ENCODE assay signal across 12 mouse cellular contexts in genomic region chr5:134006001-134006400, GRCm38 (mm10).
DNase-seq lines count a peak whose midpoint lies in the region; ATAC-seq and TF ChIP-seq lines count a peak whose summit lies in the region.
"Had no signal": no experiment of that assay in that cellular context is flagged by ENCODE, and none has a peak within 500 bp of the region (broad histone marks: within the 10 kb centered on the region; RNA-seq: fewer than 3 reads in every experiment).

No protein-coding gene starts in this region.

- H3K9ac ChIP-seq in midbrain, embryonic 12.5 days (replicated peaks): no peak overlapping the region
- no peak overlapping the region for H3K9ac ChIP-seq in midbrain, embryonic 13.5 days (replicated peaks)
- no peak overlapping the region for H3K9ac ChIP-seq in forebrain, embryonic 13.5 days
- H3K9ac ChIP-seq: heart, embryonic 15.5 days; hindbrain, embryonic 13.5 days; liver, embryonic 12.5 days had no signal

- no peaks in the 10 kb centered on the region for H3K9me3 ChIP-seq in midbrain, embryonic 12.5 days
- no peaks in the 10 kb centered on the region for H3K9me3 ChIP-seq in midbrain, embryonic 13.5 days
- no peaks in the 10 kb centered on the region for H3K9me3 ChIP-seq in forebrain, embryonic 13.5 days (replicated peaks)
- H3K9me3 ChIP-seq: heart, embryonic 15.5 days; hindbrain, embryonic 13.5 days; liver, embryonic 12.5 days had no signal

- H3K4me1 ChIP-seq in midbrain, embryonic 12.5 days: peaks cover 11% of the 10 kb centered on the region
- H3K4me1 ChIP-seq in midbrain, embryonic 13.5 days (replicated peaks): peaks cover 17% of the 10 kb centered on the region; the same call in 1 of the 2 replicates
- H3K4me1 ChIP-seq in forebrain, embryonic 13.5 days: peaks cover 11% of the 10 kb centered on the region
- no peaks in the 10 kb centered on the region for H3K4me1 ChIP-seq in thymus, adult 2 months (replicated peaks; ENCODE audit: control insufficient read depth, insufficient read depth, low read length)
- H3K4me1 ChIP-seq: liver, embryonic 12.5 days had no signal

- DNase-seq in cerebellum, adult 9-10 months: peak; percentile 48
- DNase-seq in cerebellum, postnatal 4 days (ENCODE audit: low spot score in 2 of 2): no peak
- no peak for DNase-seq in frontal cortex, postnatal 14 days (ENCODE audit: low spot score in 2 of 2)
- no peak for DNase-seq in thymus, adult 2 months
- DNase-seq: thymus, adult 18-20 months had no signal

- no peak for ATAC-seq in midbrain, embryonic 12.5 days (ENCODE audit: low FRiP score, low read depth)
- ATAC-seq in midbrain, embryonic 13.5 days: no peak
- no peak for ATAC-seq in forebrain, embryonic 13.5 days
- no peak for ATAC-seq in activated CD4-positive, CD25-positive, alpha-beta regulatory T cell, adult 4 months

- peak overlapping the region; percentile 30; the same call in 1 of the 2 replicates for H3K27ac ChIP-seq in midbrain, embryonic 12.5 days (replicated peaks)
- H3K27ac ChIP-seq in midbrain, embryonic 13.5 days: no peak overlapping the region
- peak overlapping the region; percentile 72 for H3K27ac ChIP-seq in forebrain, embryonic 13.5 days
- no peak overlapping the region for H3K27ac ChIP-seq in thymus, adult 2 months (ENCODE audit: control insufficient read depth, insufficient read depth, low read length)
- H3K27ac ChIP-seq: heart, embryonic 15.5 days; liver, embryonic 12.5 days had no signal

- H3K4me3 ChIP-seq in midbrain, embryonic 12.5 days: no peak overlapping the region
- no peak overlapping the region for H3K4me3 ChIP-seq in midbrain, embryonic 13.5 days (replicated peaks)
- H3K4me3 ChIP-seq in forebrain, embryonic 13.5 days: no peak overlapping the region
- no peak overlapping the region for H3K4me3 ChIP-seq in thymus, adult 2 months (ENCODE audit: control insufficient read depth, insufficient read depth, low read length)
- H3K4me3 ChIP-seq: hindbrain, embryonic 13.5 days; liver, embryonic 12.5 days had no signal

- H3K36me3 ChIP-seq in midbrain, embryonic 12.5 days: no peaks in the 10 kb centered on the region
- no peaks in the 10 kb centered on the region for H3K36me3 ChIP-seq in midbrain, embryonic 13.5 days
- no peaks in the 10 kb centered on the region for H3K36me3 ChIP-seq in forebrain, embryonic 13.5 days (ENCODE audit: poor library complexity, severe bottlenecking)
- no peaks in the 10 kb centered on the region for H3K36me3 ChIP-seq in thymus, adult 2 months (ENCODE audit: control insufficient read depth, insufficient read depth, low read length)
- H3K36me3 ChIP-seq: heart, embryonic 15.5 days; hindbrain, embryonic 13.5 days; liver, embryonic 12.5 days had no signal

- peaks cover 73% of the 10 kb centered on the region for H3K27me3 ChIP-seq in midbrain, embryonic 12.5 days
- peaks cover 38% of the 10 kb centered on the region for H3K27me3 ChIP-seq in midbrain, embryonic 13.5 days
- no peaks in the 10 kb centered on the region for H3K27me3 ChIP-seq in forebrain, embryonic 13.5 days
- H3K27me3 ChIP-seq in thymus, adult 2 months (ENCODE audit: control insufficient read depth, insufficient read depth, low read length): no peaks in the 10 kb centered on the region
- H3K27me3 ChIP-seq: liver, embryonic 12.5 days had no signal

- peak overlapping the region; percentile 41; the same call in 1 of the 2 replicates for H3K4me2 ChIP-seq in midbrain, embryonic 12.5 days (replicated peaks)
- no peak overlapping the region; the same call in 1 of the 2 replicates for H3K4me2 ChIP-seq in midbrain, embryonic 13.5 days (replicated peaks)
- no peak overlapping the region; the same call in 1 of the 2 replicates for H3K4me2 ChIP-seq in forebrain, embryonic 13.5 days

- no peak for TF ChIP-seq CTCF in thymus, adult 2 months (IDR thresholded peaks at IDR 0.05; ENCODE audit: borderline replicate concordance, control insufficient read depth, extremely low read depth, insufficient read depth, low read length, poor library complexity)

- no peak for TF ChIP-seq POLR2A in thymus, adult 2 months (IDR thresholded peaks at IDR 0.05; ENCODE audit: control insufficient read depth, extremely low read depth, insufficient read depth, low read length, poor library complexity)

- 14% methylated on average over 3 of the region's 3 CpGs for WGBS in midbrain, embryonic 12.5 days
- 20% methylated on average over 3 of the region's 3 CpGs for WGBS in midbrain, embryonic 13.5 days
- 16% methylated on average over 3 of the region's 3 CpGs for WGBS in forebrain, embryonic 13.5 days
- WGBS in thymus, adult 2 months: 87% methylated on average over 3 of the region's 3 CpGs

Comparison
In these comparisons a context has a peak if more than half of its experiments do, and no peak if none do; other contexts are left out.
1. H3K27ac ChIP-seq: peak in midbrain, embryonic 12.5 days (single experiment) and forebrain, embryonic 13.5 days (single experiment); none in midbrain, embryonic 13.5 days (single experiment) and thymus, adult 2 months (single experiment).